Mouse (Mus musculus) neural tube, embryonic 10.5 days (tissue): ENCODE results near the gene Loxl4.

Experiments used
- DNase-seq: peaks from one replicate; pipeline ENCODE4 v3.0.0-alpha.2; 2017; ENCODE audit warnings: low spot score; ENCODE audit errors: extremely low spot score

Gene Loxl4

DNA sequence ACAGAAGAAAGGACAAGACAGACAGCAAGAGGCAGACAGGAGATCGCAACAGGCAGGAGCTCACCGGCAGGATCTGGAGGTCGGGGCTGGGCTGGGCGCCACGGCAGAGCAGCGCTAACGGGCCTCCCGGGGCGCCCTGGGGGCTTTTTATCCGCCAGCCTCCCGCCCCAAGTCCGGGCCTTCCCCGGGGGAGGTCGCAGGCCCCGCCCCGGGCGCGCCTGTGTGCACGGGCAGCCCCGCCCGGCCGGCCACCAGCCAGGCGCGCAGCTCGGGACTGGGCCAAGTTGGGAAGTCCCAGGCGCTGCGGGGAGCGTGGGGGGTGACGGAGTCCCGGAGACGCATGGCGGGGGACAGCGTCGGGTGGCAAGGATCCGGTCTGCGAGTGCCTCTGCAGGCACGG is at the start of gene Loxl4:
Gene Loxl4 (minus strand): TSS at position 160 of the 400 bp plus-strand sequence.
- DNase-seq: peak; percentile 37

DNA sequence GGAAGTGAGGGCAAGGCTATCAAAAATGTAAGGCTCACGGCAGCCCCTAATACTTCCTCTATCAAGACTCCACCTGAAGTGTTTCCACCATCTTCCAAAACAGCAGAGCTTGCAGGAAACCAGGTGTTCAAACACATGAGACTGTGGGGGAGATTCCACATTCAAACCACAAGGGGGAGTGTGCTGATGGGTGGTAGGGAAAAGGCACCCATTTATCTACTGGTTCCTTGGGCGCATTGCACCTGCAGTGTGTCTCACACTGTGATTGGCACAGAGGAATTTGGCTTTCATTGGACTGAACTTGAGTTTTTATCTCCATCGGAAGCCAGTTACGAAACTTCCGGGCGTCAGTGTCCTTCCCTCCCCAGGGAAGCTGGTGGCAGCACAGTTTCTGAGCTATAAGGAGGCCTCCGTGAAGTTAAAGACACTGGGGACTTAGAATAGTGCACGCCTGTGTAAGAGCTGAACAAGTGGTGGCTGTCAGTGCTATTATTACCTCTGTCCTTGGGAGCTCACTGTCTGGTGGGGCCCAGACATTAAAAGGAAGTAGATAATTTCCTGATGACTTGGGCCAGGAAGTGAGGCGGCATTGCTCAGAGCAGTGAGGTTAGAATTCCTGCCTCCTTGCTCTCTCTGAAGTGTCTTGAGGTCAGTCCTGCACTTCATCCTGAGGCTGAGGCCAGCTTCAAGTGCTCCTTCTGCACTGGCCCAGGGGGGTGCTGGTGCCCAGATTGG is 49.0 kb upstream of the Loxl4 start:
- DNase-seq: no peak

GRCm38 (mm10) chr19:42660244-42660565 is 47.6 kb upstream of the Loxl4 start:
- no peak for DNase-seq

DNA sequence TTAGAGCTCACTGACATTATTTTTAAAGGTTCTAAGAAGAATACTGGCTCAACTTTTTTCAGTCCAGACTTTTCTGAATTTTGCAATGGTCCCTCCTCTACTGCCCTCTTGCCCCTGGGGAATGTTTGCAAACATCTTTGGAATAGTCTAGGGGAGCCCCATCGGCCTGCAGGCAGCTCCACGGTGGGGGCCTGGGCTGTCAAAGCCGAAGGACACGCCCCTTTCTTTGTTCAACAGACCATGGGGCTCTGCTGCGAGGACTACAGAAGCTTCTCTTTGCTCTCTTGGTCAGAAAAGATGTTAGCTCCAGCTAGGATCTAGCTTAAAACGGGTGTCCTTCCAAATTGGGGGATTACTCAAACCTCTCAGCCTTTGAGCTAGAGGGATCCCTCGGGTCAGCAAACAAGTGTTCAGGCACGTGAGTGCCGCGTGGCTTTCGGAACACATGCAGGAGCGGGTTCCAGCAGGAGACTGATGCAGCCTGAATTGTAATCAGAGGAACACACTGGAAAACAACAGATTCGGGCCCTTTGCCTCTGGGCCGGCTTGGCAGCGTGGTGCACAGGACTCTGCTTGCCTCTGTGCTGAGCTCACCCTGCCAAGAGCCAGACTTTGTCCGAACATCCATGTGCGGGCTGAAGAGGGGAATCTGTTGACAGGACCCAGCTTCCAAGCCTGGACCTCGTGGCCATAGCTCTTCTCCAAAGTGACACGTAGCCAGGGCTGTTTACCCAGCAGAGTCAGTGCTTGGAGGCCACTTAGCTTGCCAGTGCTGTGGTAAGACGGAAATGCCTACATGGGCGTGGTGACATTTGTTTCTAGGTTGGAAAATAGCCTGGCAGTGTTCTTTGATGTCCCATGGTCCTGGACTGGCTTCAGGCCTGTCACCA is 47.0 kb upstream of the Loxl4 start:
- no peak for DNase-seq

GRCm38 (mm10) chr19:42658435-42659135 is 46.0 kb upstream of the Loxl4 start:
- DNase-seq: no peak

- no peak for DNase-seq
These were observed 45.2 kb upstream of the Loxl4 start for GRCm38 (mm10) chr19:42657769-42658168.

- no peak for DNase-seq
These were observed 44.7 kb upstream of the Loxl4 start for GRCm38 (mm10) chr19:42657306-42657705.

GRCm38 (mm10) chr19:42655006-42655405 is 42.4 kb upstream of the Loxl4 start:
- peak; percentile 70 for DNase-seq

DNA sequence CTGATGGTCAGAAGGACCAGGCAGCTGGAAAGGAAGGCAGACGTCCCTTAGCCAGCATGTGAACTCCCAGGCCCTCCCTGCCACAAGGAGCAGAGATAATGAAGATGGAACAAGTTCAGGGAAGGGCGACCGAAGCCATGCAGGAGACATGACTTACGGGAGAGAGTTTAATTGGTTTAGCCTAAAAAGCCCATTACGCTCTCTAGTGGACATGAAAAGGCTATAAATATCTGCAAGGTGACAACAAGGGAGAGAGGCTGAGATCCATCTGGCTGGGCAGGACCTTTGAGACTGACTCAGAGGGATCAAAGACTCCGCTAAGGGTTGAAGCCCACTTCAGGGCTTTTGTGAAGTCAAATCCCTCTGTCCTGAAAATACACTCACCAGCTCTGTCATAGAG is 40.5 kb upstream of the Loxl4 start:
- DNase-seq: no peak

- DNase-seq: no peak
These were observed 39.8 kb upstream of the Loxl4 start for GRCm38 (mm10) chr19:42652425-42652824.

GRCm38 (mm10) chr19:42640211-42640610 is 27.6 kb upstream of the Loxl4 start:
- DNase-seq: no peak

GRCm38 (mm10) chr19:42639544-42639943 is 26.9 kb upstream of the Loxl4 start:
- DNase-seq: no peak

- DNase-seq: peak; percentile 48
These were observed 26.2 kb upstream of the Loxl4 start for GRCm38 (mm10) chr19:42638604-42639481.

DNA sequence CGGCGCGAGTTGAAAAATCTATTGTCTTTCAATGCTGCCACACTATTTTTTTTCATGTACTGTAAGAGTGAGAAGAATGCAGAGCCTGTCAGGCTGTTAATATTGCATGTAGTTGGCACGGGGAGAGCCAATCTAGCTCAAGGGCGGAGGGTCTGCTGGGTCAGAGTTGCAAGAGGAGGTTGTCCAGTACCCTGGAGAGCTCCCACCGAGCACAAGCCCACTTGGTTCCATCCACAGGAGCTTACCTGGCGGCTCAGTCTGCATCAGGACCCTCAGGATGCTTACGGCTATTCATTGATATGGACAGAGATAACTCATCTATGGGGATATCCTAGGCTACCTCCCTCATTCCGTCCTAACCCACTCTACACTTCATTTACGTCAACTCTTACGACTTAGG is 24.0 kb upstream of the Loxl4 start:
- DNase-seq: no peak

DNA sequence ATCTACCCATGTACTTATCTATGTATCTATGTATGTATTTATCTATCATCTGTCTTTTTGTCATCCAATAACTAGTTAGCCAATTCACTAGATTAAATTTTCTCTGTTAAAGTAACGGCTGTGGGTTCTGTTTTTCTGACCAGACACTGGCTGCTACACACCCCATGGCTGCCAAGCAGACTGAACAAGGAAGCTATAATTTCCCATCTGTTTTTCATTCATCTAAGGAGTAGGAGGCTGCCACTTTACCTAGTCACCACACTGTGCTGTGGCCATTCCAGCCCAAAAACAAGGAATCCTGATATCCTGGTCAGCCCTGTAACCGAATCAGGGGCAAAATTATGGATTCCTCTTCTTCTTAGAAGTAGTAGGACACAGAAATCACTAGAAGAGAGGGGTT is 21.0 kb upstream of the Loxl4 start:
- no peak for DNase-seq

- no peak for DNase-seq
These were observed 19.7 kb upstream of the Loxl4 start for GRCm38 (mm10) chr19:42632301-42632700.

DNA sequence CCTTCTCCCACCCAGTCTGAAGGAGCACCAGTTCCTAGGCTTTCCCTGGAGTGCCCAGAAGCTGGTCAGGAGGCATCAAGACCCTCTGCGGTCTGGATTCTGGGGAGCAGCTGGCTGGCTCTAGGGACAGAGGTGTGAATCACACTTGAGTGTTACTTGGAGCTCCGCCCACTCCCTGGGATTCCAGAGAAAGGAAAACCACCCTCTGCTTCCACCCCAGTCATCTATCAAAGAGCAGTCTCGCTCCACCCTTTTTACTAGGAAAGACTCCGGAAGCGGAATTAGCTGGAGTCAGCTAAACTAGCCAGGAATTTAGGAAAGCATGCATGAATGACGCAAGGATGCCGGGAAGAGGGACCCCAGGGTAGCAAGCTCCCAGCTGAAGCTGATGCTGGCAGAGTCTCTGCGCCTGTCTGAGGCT is 18.9 kb upstream of the Loxl4 start:
- DNase-seq: peak; percentile 30

- no peak for DNase-seq
These were observed 15.5 kb upstream of the Loxl4 start for GRCm38 (mm10) chr19:42628068-42628467.

DNA sequence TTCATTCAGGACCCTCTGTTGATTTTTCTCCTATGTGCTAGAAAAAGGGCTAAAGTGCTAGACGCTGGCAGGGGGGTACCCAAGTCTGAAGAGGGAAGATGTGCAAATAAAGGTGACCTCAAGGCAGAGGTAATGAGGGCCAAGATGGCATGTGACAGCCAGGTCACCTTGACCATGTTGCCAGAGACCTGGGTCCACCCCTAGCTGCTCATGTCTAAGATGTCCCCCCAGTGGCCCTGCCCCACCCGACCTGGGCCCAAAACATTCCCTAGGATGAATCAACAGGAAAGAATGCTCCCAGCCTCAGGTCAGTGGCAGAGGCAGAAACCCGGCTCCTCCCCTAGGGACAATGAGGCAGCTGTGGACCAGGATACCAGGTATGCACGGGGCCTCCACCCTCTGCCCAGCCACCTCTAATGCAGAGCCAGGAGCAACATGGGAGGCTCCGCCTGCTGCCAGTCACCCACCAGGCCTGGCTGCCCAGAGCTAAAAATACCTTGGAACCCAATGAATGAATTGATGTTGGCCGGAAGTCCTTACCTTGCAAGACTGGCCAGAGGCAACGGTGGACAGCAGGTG is 1.1 kb upstream of the Loxl4 start:
- no peak for DNase-seq

DNA sequence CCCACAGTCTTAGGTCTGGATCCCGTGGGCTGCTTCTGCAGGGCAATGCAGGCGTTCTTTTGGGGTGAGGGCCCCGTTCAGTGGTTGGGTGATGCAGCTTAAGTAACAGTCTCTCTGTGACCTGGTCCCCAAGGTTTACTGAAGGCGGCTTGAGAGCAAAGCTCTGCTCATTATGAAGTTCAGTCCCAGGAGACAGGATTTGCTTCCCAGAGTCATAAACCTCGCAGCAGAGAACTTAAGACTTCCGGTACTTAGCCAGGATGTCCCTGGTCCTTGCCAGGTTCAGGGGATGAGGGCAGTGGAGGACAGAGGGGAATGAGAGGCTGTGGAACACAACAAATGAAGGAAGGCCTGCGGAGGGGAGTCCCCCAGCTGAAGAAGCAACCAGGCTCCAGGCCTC is 503 bp upstream of the Loxl4 start:
- no peak for DNase-seq

DNA sequence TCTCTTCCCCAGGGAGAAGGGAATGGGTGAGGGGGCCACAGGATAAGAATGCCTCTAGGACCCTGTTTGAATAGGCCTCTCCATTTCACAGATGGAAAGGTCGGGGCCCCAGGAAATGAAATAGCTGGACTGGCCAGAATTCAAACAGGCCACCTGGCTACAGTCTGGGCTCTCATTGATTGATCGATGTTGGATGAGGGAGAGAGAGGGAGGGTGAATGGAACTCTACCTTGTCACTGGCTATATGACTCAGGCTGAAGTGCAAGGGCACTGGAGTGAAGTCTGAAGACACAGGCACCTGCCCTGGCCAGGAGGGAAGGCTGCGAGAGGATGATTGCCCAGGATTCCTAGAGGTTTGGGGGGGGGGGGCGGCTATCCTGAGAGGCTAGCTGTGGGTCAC is 867 bp downstream of the Loxl4 start:
- DNase-seq: no peak
